Mouse (Mus musculus) kidney, postnatal 0 days (tissue): ENCODE measurements around the gene Ankrd11. TPM values are rescaled to one million over a fixed set of nuclear protein-coding genes. Genes with fewer than 3 reads are reported as not detected.
A peak's percentile ranks its signal among the peaks of the same experiment; 100 is the strongest.

Experiments used
- ATAC-seq: fragments of 200-750 bp; cut with Nextera tagmentation; replicated peaks from 2 replicates; pipeline ENCODE4 v1.8.0; 2017; ENCODE audit warnings: low read depth, moderate number of reproducible peaks, moderate TSS enrichment, moderate library complexity; ENCODE audit not compliant: low FRiP score
- DNase-seq: peaks from one replicate; pipeline ENCODE4 v3.0.0-alpha.2; 2016; ENCODE audit warnings: low spot score
- H3K27ac ChIP-seq: fragments of 300-500 bp; sonication (generic); 2 replicates; pipeline ENCODE4 v1.5.1; 2014; ENCODE audit warnings: mild to moderate bottlenecking
- H3K27me3 ChIP-seq: fragments of 300-500 bp; sonication (generic); 2 replicates; pipeline ENCODE4 v1.6.1; 2014; ENCODE audit warnings: low read length, mixed read lengths; ENCODE audit not compliant: insufficient read depth
- H3K36me3 ChIP-seq: fragments of 300-500 bp; sonication (generic); 2 replicates; pipeline ENCODE4 v1.6.1; 2014; ENCODE audit warnings: low read length, mixed read lengths; ENCODE audit not compliant: insufficient read depth
- H3K4me1 ChIP-seq: fragments of 300-500 bp; sonication (generic); replicated peaks from 2 replicates; pipeline ENCODE4 v1.6.1; 2014; ENCODE audit warnings: antibody characterized with exemption, low read length, mixed read lengths; ENCODE audit not compliant: insufficient read depth
- H3K4me2 ChIP-seq: fragments of 300-500 bp; sonication (generic); 2 replicates; pipeline ENCODE4 v1.6.1; 2014; ENCODE audit warnings: mild to moderate bottlenecking, low read length, moderate library complexity, mixed read lengths
- H3K4me3 ChIP-seq: fragments of 300-500 bp; sonication (generic); replicated peaks from 2 replicates; pipeline ENCODE4 v1.5.1; 2014; ENCODE audit warnings: low read depth, low read length
- H3K9ac ChIP-seq: fragments of 300-500 bp; sonication (generic); 2 replicates; pipeline ENCODE4 v1.6.1; 2014; ENCODE audit warnings: low read depth, low read length
- H3K9me3 ChIP-seq: fragments of 300-500 bp; sonication (generic); replicated peaks from 2 replicates; pipeline ENCODE4 v1.6.1; 2016; ENCODE audit warnings: low read length, inconsistent platforms, mixed read lengths
- CTCF ChIP-seq: IDR thresholded peaks from 2 replicates; pipeline ENCODE4 v1.5.1; 2016; ENCODE audit warnings: antibody characterized with exemption, low read depth, mild to moderate bottlenecking, moderate library complexity
- WGBS: fragments of 180-500 bp; shearing (Covaris S2); extraction: QIAGEN DNeasy Blood & Tissue Kit; methylation state at CpG from one replicate; pipeline ENCODE4 v1.1.7; 2014; 5-methylcytosine and 5-hydroxymethylcytosine counted together
- polyA plus RNA-seq: library from polyadenylated mRNA; unstranded; fragments of >200 nt; fragmentation: Nextera tagmentation; extraction: Ambion mirVana; gene quantifications from 2 replicates; pipeline ENCODE4 v1.2.1, GENCODE M21; 2015

Gene Ankrd11
- polyA plus RNA-seq, 1 experiment from 2014 or later = 57.9 TPM

DNA sequence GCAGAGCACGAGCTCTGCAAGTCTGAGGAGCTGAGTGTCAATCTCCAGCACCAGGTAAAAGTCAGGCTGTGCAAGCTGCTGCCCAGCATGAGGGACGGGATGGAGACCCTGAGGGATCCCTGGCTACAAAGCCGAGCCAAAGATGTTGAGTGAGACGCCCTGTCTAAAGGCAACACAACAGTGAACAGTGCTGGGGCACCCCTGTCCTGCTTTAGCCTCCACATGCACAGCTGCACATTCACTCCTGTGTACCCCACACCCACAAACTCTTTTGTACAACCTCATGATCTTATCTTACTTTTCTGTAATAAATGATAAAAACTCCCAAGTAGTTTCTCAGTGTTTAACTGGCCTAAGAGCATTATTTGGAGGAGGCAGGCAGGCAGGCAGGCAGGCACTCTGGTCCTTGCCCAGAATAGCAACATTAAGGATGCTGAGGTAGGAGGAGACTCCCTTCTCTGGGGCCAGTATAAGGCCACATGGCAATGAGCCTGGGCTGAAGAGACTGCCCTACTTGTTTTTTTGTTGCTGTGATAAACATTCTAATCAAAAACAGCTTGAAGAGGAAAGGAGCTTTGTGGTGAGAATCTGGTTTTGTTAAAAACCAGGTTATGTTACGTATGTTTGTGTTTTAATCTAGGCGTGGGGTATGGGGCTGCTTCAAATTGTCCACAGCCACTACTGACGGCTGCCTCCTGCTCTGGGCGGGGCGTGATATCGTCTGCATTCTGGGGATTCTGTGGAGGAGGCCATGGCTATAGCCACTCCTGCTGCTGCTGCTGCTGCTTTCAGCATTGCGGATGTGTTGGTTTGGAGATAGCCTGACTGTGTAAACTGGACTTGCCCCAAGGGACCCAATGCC lies 124.3 kb downstream of the Ankrd11 start:
- ATAC-seq (no peak), DNase-seq (peak; percentile 59)
- Histone ChIP-seq H3K9ac (no peak overlapping the region), H3K4me2 (no peak overlapping the region), H3K27me3 (no peaks in the 10 kb centered on the region), H3K9me3 (no peaks in the 10 kb centered on the region), H3K4me3 (no peak overlapping the region), H3K27ac (no peak overlapping the region), H3K36me3 (peaks cover 7% of the 10 kb centered on the region), H3K4me1 (peaks cover 16% of the 10 kb centered on the region)
- 36% methylated on average over 11 of the region's 11 CpGs for WGBS
- no peak for TF ChIP-seq CTCF

DNA sequence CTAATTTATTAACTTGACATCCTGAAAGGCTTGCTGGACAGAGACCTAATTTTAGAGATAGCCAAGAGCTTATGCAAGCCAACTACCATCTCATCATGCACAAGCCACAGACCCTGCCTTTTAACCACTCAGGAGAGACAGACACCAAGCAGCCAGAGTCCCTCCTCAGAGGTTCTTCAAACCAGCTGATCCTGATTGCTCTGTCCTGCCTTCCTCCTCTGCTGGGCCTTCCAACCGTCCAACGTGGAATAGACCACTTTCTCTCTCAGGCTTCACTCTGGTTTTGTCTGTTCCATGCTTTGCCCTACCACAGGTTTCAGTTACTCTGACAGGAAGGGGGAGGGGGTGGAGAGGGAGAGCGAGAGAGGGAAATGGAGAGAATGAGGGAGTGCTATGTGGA lies 125.3 kb downstream of the Ankrd11 start:
- DNase-seq = no peak
- H3K4me1 ChIP-seq = peaks cover 16% of the 10 kb centered on the region
- no peak for ATAC-seq
- no peak overlapping the region for H3K4me2 ChIP-seq
- H3K36me3 ChIP-seq = peaks cover 7% of the 10 kb centered on the region
- H3K9me3 ChIP-seq = no peaks in the 10 kb centered on the region
- H3K27ac ChIP-seq = no peak overlapping the region
- no peaks in the 10 kb centered on the region for H3K27me3 ChIP-seq
- no peak for TF ChIP-seq CTCF
- no peak overlapping the region for H3K4me3 ChIP-seq
- 36% methylated on average over 3 of the region's 3 CpGs for WGBS
- H3K9ac ChIP-seq = no peak overlapping the region

DNA sequence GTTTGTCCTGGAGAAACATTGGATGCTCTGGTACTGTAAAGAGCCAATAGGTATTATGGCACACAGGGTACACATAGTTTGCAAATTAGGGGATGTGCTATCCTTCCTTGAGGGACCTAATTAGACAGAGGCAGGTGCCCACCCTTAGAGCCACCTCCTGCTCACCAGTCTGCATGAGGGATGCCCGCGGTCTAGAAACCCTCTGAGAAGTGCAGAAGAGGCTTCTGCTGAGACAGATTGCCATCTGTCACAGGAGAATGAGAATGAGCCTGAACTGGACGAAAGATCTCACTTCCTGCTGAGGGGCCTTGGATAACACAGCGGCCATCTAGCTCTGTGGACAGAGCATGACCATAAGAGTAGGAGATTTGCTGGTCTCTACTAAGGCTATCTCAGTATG lies 129.2 kb downstream of the Ankrd11 start:
- WGBS = 84% methylated on average over 4 of the region's 4 CpGs

DNA sequence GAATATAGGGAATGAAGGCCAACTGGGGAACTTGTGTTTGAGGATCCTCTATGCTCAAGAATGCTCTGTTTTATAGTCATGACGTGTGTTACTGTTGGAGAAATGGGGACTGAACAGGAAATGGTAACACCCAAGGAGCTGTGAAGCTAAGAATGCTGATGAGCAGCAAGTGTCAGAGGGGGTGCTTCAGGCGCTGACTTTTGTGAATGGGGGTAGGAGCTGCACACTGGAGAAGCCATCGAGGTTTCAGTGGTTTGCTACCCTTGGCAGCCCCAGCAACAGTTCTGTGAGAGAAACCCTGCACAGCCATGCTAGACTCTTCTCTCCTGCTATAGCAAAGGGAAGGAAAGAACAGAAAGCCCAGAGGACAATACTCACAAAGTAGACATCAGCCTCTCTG lies 129.9 kb downstream of the Ankrd11 start:
- H3K27me3 ChIP-seq = no peaks in the 10 kb centered on the region
- no peaks in the 10 kb centered on the region for H3K9me3 ChIP-seq
- peaks cover 16% of the 10 kb centered on the region for H3K36me3 ChIP-seq
- peaks cover 2% of the 10 kb centered on the region; the same call in 1 of the 2 replicates for H3K4me1 ChIP-seq
- no peak overlapping the region for H3K9ac ChIP-seq
- no peak for DNase-seq
- no peak for TF ChIP-seq CTCF
- WGBS = 74% methylated on average over 3 of the region's 3 CpGs
- no peak overlapping the region for H3K4me3 ChIP-seq
- no peak overlapping the region for H3K27ac ChIP-seq
- ATAC-seq = no peak
- no peak overlapping the region for H3K4me2 ChIP-seq

More for the DNA sequence above, 129.2 kb downstream of the Ankrd11 start:
- H3K27ac ChIP-seq = no peak overlapping the region
- H3K36me3 ChIP-seq = peaks cover 10% of the 10 kb centered on the region
- peaks cover 9% of the 10 kb centered on the region for H3K4me1 ChIP-seq
- no peak overlapping the region for H3K4me3 ChIP-seq
- H3K4me2 ChIP-seq = no peak overlapping the region
- ATAC-seq (no peak), DNase-seq (no peak)
- no peaks in the 10 kb centered on the region for H3K9me3 ChIP-seq
- TF ChIP-seq CTCF = no peak
- no peak overlapping the region for H3K9ac ChIP-seq
- no peaks in the 10 kb centered on the region for H3K27me3 ChIP-seq

DNA sequence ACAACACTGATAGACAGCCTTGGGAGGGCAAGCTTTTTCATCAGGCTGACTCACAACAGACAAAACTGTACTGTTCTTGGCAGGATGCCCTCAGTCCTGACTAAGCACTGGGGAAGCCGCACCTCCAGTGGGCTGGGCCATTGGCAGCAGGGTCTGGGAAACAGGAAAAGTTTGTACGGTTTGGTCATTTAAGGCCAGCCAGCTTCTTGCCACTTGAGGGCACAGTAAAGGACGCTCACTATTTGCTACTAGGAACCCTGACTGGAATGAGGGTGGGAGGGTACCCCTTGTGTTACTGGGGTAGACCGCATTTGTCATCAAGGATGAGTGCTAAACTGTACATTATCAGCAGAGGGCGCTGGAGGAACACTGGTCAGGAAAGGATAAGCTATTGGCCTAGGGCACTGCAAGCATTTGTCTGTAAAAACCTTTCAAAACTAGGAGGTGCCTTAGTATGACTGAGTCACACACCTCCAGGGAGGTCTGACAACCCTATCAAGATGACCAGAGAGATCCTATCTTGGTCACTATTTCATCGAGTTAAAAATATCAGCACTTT lies 135.5 kb downstream of the Ankrd11 start:
- ATAC-seq = peak; percentile 79

DNA sequence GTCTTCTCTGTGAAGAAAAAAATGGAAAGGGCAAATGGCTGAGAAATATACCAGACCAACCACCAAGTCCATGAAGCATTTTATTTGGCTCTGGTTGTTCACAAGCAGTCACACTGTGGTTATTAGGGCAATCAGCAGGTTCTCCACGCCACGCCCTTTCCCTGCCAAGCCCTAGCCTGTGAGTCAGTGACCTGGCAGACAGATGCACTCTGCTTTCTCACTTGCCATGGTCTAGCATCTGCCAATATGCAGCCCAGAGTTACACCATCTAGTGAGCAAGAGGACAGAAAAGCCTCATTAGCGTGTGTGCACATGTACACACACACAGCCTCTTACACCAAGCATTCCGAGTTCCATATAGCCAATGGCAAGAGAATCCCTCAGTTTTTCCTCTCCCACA lies 136.7 kb downstream of the Ankrd11 start:
- DNase-seq = no peak

More for the DNA sequence above, 135.5 kb downstream of the Ankrd11 start:
- Histone ChIP-seq H3K4me2 (no peak overlapping the region), H3K36me3 (peaks cover 16% of the 10 kb centered on the region), H3K9me3 (no peaks in the 10 kb centered on the region), H3K27me3 (no peaks in the 10 kb centered on the region), H3K27ac (no peak overlapping the region), H3K4me1 (no peaks in the 10 kb centered on the region), H3K4me3 (no peak overlapping the region), H3K9ac (no peak overlapping the region)
- DNase-seq = peak; percentile 89
- WGBS = 20% methylated on average over 6 of the region's 6 CpGs
- TF ChIP-seq CTCF = peak; percentile 92

More for the DNA sequence above, 136.7 kb downstream of the Ankrd11 start:
- Histone ChIP-seq H3K27ac (no peak overlapping the region), H3K9me3 (no peaks in the 10 kb centered on the region), H3K27me3 (no peaks in the 10 kb centered on the region), H3K4me2 (no peak overlapping the region), H3K4me3 (no peak overlapping the region), H3K4me1 (no peaks in the 10 kb centered on the region), H3K36me3 (peaks cover 16% of the 10 kb centered on the region), H3K9ac (no peak overlapping the region)
- 80% methylated on average over 4 of the region's 4 CpGs for WGBS
- no peak for ATAC-seq
- no peak for TF ChIP-seq CTCF
